Mouse (Mus musculus): ENCODE data around the gene Otof. TPM values are rescaled to one million over a fixed set of nuclear protein-coding genes. Genes with fewer than 3 reads are reported as not detected.

Gene Otof
- total RNA-seq, 2 experiments from 2014 or later = 0.02 TPM; not detected in 1

- no peak for DNase-seq
- intact Hi-C loops (cut with DNase I) = no loop called here
Measured at GRCm38 (mm10) chr5:30343886-30344285, 117.8 kb downstream of the Otof start.

- DNase-seq = peak; percentile 64 to 80
- intact Hi-C loops (cut with DNase I) = no loop called here
Measured at GRCm38 (mm10) chr5:30343107-30343506, 118.6 kb downstream of the Otof start.

- intact Hi-C loops (cut with DNase I) = no loop called here
- DNase-seq = no peak
Measured at GRCm38 (mm10) chr5:30342601-30343015, 119.1 kb downstream of the Otof start.

GRCm38 (mm10) chr5:30341601-30342365 lies 119.9 kb downstream of the Otof start:
- no peak for DNase-seq
- intact Hi-C loops (cut with DNase I) = no loop called here

- no peak for DNase-seq
- intact Hi-C loops (cut with DNase I) = no loop called here
Measured at GRCm38 (mm10) chr5:30340815-30341214, 120.9 kb downstream of the Otof start.

Other genes with a start within 250 kb of the Otof start
- 10 to 100 TPM; 17.4 to 19.8 TPM for gene Selenoi, start 229.4 kb downstream of the Otof start, total RNA-seq (2021)
- under 1 TPM; 0.10 to 0.53 TPM for gene Drc1, start 180.5 kb downstream of the Otof start, total RNA-seq (2021)
- not detected for gene 1700001C02Rik, start 4.1 kb upstream of the Otof start, total RNA-seq (2021)
- not detected for gene Cib4, start 83.9 kb upstream of the Otof start, total RNA-seq (2021)
- gene Kcnk3, start 126.2 kb upstream of the Otof start, total RNA-seq (2021) = 100 to 1,000 TPM; 159 to 183 TPM
- 10 to 100 TPM; 42.1 to 45.4 TPM for gene Slc35f6, start 186.0 kb upstream of the Otof start, total RNA-seq (2021)
- gene Cenpa, start 204.8 kb upstream of the Otof start, total RNA-seq (2021) = 10 to 100 TPM; 85.5 to 86.1 TPM
- under 1 TPM; 0.77 to 0.87 TPM for gene Dpysl5, start 249.6 kb upstream of the Otof start, total RNA-seq (2021)